Mouse (Mus musculus) left cerebral cortex, postnatal 25 days (tissue): ENCODE results near the gene Ak7. TPM values are rescaled to one million over a fixed set of nuclear protein-coding genes. Genes with fewer than 3 reads are reported as not detected.

Experiments
- DNase-seq, 2 experiments: peaks; one replicate each; pipeline ENCODE4 v3.0.0; 2022; ENCODE audit warnings: low spot score in 2 of 2, mixed read lengths in 1 of 2
- intact Hi-C: fragments of 180-260 bp; cut with DNase I; formaldehyde crosslinking; loops from one replicate; pipeline ENCODE4 v1.15.1; 2025
- total RNA-seq, 2 experiments: library from RNA; stranded (reverse); gene quantifications; 2 replicates each; pipeline ENCODE4 v1.2.3; 2021

Ak7 gene
- total RNA-seq, 2 experiments from 2014 or later: 0.23 to 0.60 TPM

DNA sequence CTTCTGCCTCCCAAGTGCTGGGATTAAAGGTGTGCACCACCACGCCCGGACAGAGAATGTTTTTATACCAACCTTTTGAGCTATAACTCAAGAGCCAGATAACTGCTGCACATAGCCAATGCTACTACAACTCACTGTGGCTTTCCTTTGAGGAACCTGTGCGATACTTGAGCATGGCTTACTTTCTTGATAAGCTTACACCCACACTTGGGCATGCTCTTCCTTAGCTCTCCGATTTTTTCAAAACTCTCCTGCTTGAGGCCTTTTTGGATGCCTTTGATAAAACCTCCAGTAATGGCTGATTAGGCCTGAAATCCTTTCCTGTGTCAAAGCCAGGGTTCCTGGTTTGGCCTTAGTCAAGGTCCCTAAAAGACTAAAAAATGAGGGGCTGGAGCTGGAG lies 71.9 kb downstream of the Ak7 start:
- intact Hi-C loops: no loop called here
- DNase-seq: no peak

DNA sequence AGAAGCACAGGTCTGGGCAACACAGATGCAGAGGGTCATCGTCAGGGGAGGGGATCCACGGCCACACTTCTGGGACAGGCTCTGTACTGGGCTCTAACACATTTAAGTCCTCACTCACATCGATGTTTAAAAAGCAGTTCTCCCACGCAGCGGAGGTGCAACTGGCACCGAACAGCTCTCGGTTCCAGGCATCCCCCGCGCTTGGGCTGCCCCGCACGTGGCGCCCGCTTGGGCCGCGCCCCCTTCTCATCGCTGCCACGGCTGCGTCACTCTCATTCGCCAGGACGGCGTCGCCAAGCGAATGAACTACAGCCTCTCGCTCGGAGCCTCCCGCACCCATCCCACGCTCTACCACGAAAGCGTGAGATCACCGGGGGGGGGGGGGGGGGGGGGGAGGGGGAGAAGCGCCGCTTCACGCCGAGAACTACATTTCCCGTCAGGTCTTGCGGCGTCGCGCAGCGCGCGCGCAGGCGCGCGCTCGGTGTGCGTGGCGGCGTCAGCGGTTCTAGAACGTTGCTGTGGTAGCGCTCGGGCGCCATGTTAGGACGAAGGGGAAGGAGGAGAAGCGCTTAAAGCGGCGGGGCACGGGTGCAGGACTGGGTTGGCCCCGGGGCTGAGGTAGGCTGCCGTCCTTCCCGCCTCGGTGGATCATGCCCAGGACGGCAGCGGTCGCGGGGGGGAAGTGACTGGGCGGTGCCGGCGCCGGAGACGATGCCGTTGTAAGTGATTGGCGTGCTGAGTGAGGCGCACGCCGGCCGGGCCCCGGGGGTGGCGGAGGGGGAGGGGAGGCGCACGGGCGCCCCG lies 78.6 kb downstream of the Ak7 start, which contains the start of gene Papola:
Gene Papola (plus strand): TSS at position 499 of the 804 bp plus-strand sequence.
- intact Hi-C loops: loop anchor here (5.0 kb wide), 1 partner anchor 97 kb away; the partner anchor contains the start of gene Atg2b
- DNase-seq: peak; percentile 89 to 93

DNA sequence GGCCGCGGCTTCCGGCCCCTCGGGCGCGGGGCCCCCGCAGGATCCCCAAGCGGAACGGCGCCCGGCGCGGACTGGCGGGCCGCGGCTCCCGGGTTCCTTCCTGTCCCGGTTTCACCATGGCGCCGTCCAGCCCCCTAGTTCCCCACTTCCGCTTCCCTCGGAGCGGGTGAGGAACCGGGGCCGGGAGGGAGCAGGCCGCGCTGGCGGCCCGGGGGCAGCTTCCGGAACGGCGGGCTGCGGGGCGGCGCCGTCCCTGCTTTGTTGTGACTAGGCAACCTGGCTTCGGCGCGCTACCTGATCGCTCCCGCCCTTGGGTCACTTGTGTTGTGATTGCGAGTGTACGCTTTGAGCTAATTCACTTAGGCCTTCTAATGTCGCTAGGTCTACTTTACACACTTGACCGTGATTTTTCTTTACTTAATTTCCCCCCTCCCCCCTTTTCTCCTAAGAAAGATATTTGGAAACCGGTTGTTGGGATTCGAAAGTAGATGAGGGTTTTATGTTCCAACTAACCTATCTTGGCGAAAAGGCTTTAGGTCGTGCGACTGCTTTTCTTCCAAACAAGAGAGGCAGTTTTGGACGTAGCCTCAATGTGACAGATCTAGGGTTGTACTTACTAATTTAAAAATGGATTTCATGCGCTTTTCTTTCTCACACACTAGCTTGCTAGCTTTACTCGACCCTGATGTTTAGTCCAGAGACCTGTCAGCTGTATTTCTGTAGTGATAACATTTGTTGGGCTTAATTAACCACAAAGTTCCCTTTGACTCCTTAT lies 79.4 kb downstream of the Ak7 start:
- intact Hi-C loops: loop anchor here (5.0 kb wide), 1 partner anchor 98 kb away; the partner anchor contains the start of gene Atg2b
- DNase-seq: peak; percentile 59 to 71

DNA sequence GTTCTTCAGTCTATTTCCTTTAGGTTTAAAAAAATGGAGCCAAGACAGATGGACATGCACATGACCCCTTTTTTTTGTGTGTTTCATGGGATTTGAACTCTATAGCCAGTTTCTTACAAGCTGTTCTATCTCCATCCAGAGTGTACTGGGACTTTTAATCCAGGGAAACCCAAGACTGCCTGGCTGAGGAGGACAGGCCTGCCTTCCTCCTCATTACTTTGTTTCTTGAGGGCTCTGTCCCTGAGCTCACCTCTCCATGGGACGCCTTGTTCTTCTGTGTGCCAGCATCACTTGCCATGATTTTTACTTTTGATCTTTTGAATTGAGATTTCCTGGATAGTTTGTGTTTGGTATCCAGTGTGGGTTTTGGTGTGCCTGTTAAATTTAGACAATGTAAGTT lies 80.3 kb downstream of the Ak7 start:
- intact Hi-C loops: no loop called here
- no peak for DNase-seq

DNA sequence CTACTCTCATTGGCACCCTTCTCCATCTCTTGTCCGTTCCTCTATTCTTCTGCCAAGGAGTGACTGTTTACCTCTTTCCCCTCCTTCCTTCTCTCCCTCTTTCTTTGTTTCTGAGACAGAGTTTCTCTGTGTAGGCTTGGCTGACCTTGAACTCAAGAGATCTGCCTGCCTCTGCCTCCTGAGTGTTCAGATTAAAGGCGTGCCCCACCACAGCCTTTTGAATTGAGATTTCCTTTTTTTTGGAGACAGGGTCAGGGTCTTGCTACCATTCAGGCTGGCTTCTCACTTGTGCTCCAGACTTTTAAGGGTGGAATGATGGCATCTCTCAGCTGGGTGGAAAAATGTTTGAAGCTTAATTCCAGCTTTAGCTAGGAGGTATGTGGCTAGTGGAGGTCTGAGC lies 81.8 kb downstream of the Ak7 start:
- intact Hi-C loops: no loop called here
- DNase-seq: no peak

DNA sequence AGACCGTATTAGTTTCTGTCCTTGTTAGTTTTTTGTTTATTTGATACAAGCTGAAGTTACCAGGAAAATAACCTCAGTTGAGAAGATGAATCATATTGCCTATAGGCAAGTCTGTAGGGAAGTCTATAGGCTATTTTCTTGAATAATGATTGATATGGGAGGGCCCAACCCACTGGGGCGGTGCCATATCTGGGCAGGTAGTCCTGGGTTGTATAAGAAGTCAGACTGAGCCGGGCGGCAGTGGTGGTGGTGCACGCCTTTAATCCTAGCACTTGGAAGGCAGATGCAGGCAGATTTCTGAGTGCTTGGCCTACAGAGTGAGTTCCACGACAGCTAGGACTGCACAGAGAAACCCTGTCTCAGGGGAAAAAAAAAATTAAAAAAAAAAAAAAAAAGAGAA lies 84.1 kb downstream of the Ak7 start:
- intact Hi-C loops: no loop called here
- DNase-seq: no peak

DNA sequence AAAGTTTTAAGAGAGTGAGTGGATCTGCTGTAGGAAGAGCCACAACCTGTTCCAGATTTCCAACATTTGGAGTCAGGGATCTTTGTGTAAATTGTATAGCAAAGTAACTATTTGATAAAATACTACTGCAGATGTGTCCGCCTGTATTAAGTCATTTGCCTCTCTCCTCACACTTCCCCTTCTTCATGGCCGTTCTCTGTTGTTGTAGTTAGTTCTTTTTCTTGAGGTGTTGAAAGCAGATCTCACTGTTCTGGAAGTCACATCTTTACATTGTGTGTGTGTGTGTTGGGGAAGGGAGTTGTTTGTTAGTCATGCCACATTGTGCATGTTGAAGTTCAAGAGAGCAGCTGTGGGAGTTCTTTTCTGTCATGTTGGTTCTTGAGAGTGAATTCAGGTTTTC lies 89.1 kb downstream of the Ak7 start:
- DNase-seq: no peak
- intact Hi-C loops: no loop called here

DNA sequence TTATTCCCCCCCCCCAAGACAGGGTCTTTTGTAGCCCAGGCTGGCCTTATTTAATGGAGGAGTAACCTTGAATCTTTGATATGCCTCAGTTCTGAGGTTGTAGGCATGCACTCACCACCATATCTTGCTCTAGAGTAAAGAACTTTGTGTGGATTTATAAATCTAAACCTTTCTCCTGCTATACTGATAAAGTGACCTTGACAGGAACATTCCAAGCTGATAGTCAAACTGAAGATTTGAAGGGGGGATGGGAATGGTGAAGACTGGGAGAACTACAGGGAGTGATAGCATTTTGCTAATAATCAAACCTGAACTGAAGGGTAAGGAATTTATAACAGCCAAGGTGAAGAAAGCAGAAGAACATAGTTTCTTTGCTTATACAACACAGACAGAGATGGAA lies 92.2 kb downstream of the Ak7 start:
- intact Hi-C loops: no loop called here
- no peak for DNase-seq

DNA sequence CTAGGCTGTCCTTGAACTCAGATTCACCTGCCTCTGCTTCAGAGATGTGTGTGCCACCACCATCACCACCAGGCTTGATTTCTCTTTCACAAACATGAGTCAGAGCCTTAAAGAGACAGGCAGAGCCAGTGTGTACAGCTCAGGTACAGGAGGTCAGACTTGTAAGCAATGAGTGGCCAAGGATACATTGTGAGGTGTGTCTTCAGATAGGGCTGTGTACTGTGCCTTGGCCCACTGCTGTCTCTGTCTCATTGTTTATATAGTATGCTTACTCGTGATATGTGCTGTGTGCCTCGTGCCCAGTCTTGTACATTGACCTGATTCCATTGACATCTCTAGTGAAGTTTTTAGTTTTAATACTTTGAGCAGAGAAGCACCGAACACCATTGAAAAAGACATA lies 100.0 kb downstream of the Ak7 start:
- DNase-seq: no peak
- intact Hi-C loops: no loop called here

DNA sequence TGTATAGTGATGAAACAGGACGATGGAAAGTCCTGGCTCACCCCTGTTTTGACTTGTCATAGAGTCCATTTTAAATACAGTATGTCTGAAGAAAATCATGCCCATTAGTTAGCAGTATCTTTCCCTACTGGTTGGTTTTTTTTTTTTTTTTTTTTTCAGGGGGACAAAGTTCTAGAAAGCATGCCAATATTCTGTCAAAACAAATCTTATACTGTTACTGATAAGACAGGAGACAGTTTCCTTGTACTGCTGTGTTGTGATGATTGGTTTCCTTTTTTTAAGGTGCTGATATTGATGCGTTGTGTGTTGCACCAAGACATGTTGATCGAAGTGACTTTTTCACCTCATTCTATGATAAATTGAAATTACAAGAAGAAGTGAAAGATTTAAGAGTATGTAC lies 100.4 kb downstream of the Ak7 start:
- no peak for DNase-seq
- intact Hi-C loops: no loop called here

DNA sequence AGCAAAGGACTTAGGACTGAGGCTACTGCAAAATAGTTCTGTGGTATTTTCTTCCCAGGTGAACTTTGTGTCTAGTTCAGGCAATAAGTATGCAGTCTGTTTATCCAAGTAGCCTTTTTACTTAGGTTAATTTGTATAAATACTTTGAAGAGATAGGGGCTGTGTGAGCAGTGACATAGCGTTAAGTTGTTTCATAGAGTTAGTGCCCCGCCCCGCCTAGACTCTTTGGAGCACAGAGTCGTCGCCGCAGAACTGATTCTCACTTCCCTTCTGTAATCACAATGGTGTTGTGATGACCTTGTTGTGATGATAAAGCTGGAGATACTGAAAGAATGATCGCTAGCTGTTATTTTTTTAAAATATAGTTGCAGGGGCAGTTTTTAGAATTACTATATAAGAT lies 101.6 kb downstream of the Ak7 start:
- DNase-seq: no peak
- intact Hi-C loops: no loop called here

DNA sequence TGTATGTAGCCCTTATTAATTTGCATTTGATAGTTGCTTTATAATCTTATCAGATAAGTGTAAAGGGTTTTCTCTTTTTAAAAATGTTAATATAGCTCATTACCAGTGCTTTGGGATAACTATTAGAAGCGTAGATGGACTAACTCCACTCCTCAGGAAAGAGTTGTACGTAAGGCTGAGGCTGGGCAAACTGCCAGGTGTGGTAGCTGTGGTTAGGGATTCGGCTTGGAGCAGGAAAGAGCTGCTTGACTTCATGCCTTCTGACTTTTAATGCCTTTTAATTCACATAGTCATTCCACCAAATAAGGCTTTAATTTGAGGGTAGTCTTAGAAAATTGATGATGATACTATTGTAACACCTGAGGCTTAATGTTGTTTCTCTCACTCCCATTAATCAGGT lies 103.2 kb downstream of the Ak7 start:
- no peak for DNase-seq
- intact Hi-C loops: no loop called here

DNA sequence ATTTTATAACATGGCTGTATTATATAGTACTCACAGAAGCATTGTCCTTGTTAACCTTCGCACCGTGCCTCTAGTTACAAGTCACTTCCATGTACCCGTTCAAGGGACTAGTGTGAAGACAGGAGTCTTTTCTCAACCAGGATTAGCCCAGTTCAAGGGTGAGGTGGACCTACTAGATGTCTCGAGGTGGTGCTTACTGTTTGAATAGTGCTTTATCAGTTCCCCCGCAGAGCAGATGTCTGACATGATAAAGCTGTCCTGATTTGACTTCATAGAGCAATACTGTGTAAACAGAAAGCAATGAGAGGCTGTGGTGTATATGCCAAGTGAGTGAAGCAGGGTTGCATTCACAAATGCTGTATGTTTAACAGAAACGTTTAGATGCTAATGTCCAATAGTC lies 104.8 kb downstream of the Ak7 start:
- DNase-seq: no peak
- intact Hi-C loops: no loop called here

DNA sequence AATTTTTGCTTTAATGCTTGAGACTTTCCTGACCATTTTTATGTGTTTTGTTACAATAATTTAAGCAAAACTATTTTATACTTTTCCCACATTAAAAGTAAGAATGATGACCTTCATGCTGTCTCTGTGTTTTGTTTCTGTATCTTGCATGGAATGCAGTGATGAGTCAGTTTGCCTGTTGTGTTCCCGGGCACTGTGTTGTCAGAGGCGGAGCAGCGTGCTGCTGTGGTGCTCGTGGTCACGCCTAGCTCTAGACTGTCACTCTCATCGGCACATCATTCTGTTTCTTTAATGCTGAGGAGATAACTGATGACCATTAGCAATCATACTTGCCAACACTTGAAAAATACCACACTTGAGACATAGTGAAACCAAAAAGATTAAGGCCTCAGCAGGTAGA lies 108.2 kb downstream of the Ak7 start:
- no peak for DNase-seq
- intact Hi-C loops: no loop called here

DNA sequence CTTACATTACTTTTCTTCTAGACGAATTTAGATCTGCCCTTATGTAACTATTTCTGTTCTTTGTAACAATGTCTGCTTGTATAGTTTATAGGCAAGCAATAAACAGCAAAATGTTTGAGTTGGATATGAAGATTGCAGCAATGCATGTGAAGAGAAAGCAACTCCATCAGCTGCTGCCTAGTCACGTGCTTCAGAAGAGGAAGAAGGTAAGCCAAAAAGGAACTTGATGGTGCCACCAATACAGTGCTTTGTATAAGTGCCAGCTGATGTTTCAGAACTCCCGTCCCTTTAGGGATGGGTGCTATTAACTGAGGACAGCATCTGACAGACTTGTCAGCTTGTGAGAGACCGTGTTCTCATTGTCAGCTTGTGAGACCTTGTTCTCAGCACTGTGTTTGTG lies 117.7 kb downstream of the Ak7 start:
- intact Hi-C loops: no loop called here
- no peak for DNase-seq

DNA sequence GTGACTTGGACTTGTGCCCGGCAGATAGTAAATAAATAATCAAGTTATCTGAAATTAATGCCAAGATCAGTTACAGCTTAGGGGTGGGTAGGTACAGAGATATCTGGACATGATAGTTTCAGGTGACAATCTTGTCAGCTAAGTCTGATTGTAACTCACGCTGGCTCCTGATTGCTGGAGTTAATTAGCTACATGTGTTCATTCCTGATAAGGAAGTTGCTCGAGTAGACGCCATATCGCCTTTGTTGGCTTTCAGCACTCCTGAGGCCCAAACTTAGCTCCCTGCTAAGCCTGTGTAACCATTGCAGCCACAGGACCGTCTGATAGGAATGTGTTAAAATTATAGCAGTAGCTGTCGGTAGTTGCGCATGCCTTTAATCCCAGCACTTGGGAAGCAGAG lies 119.0 kb downstream of the Ak7 start:
- no peak for DNase-seq
- intact Hi-C loops: no loop called here

DNA sequence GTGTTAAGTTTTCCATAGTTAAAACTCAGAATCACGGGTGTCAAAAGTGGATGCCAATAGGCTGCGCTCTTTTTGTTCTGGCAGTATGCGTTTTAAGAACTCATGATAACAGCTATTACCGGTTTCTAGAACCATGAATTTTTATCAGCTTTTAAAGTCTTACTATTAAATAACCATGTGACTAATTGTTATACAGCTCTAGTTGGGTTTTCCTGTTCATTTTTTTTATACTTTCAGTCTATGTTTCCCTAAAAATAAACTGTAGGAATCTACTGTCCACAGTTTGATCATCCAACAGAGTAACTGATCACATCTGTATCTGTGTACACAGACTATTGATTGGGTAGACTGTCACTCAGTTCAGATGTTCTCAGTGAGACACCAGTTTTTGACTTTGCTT lies 119.5 kb downstream of the Ak7 start:
- DNase-seq: no peak
- intact Hi-C loops: no loop called here
